Mouse (Mus musculus) liver, postnatal 0 days (tissue): ENCODE results near the gene Srsf7.

Source experiments
- CTCF ChIP-seq: sonication (generic); IDR thresholded peaks from 2 replicates; pipeline ENCODE4 v1.5.1; 2016; ENCODE audit warnings: antibody characterized with exemption, low read depth
- EP300 ChIP-seq: IDR thresholded peaks from 2 replicates; pipeline ENCODE4 v1.6.1; 2016; ENCODE audit warnings: antibody characterized with exemption, low read depth, mild to moderate bottlenecking

GRCm38 (mm10) chr17:80174699-80175385 is 32.3 kb downstream of the Srsf7 start:
- TF ChIP-seq CTCF (no peak), EP300 (no peak)
